Mouse (Mus musculus) heart, embryonic 14.5 days (tissue): ENCODE data around the gene Zfp978. TPM values are rescaled to one million over a fixed set of nuclear protein-coding genes. Genes with fewer than 3 reads are reported as not detected.
"Not testable (repeated sequence)": the region's sequence is repeated elsewhere in the genome, so short reads cannot be mapped to it uniquely, and the experiment has no call there.

ENCODE experiments used
- ATAC-seq: fragments of 200-750 bp; cut with Nextera tagmentation; 2 replicates; pipeline ENCODE4 v1.8.0; 2017; ENCODE audit warnings: low read depth, moderate TSS enrichment; ENCODE audit not compliant: insufficient number of reproducible peaks, insufficient read depth, low FRiP score
- H3K27ac ChIP-seq, 2 experiments: fragments of 200-500 bp in 1 of 2; fragments of 300-500 bp in 1 of 2; sonication (generic) in 1 of 2; replicated peaks in 1 of 2; 2 replicates each; pipeline ENCODE4 v1.5.1; 2012 to 2014; ENCODE audit warnings: low read depth in 2 of 2, low read length in 2 of 2, control low read depth in 1 of 2, mild to moderate bottlenecking in 1 of 2, mixed read lengths in 1 of 2; ENCODE audit not compliant: control insufficient read depth in 1 of 2, insufficient read depth in 1 of 2
- H3K27me3 ChIP-seq: fragments of 300-500 bp; sonication (generic); 2 replicates; pipeline ENCODE4 v1.6.1; 2014; ENCODE audit warnings: mild to moderate bottlenecking, low read length, control low read depth; ENCODE audit not compliant: control insufficient read depth, insufficient read depth
- H3K36me3 ChIP-seq: fragments of 300-500 bp; sonication (generic); 2 replicates; pipeline ENCODE4 v1.6.1; 2014; ENCODE audit warnings: mild to moderate bottlenecking, control low read depth, low read length, mixed read lengths; ENCODE audit not compliant: control insufficient read depth, insufficient read depth
- H3K4me1 ChIP-seq, 2 experiments: fragments of 200-500 bp in 1 of 2; fragments of 300-500 bp in 1 of 2; sonication (generic) in 1 of 2; 2 replicates each; pipeline ENCODE4 v1.6.1; 2012 to 2014; ENCODE audit warnings: low read length in 2 of 2, control low read depth in 1 of 2, mixed read lengths in 1 of 2; ENCODE audit not compliant: control insufficient read depth in 2 of 2, insufficient read depth in 2 of 2
- H3K4me2 ChIP-seq: fragments of 300-500 bp; sonication (generic); 2 replicates; pipeline ENCODE4 v1.6.1; 2014; ENCODE audit warnings: mild to moderate bottlenecking, low read length
- H3K4me3 ChIP-seq, 2 experiments: fragments of 200-500 bp in 1 of 2; fragments of 300-500 bp in 1 of 2; sonication (generic) in 1 of 2; 2 replicates each; pipeline ENCODE4 v1.5.1; 2012 to 2014; ENCODE audit warnings: low read length in 2 of 2, mild to moderate bottlenecking in 2 of 2, control low read depth in 1 of 2, low read depth in 1 of 2, moderate library complexity in 1 of 2; ENCODE audit not compliant: control insufficient read depth in 1 of 2, insufficient read depth in 1 of 2
- H3K9ac ChIP-seq: fragments of 300-500 bp; sonication (generic); 2 replicates; pipeline ENCODE4 v1.6.1; 2014; ENCODE audit warnings: mild to moderate bottlenecking, low read length
- H3K9me3 ChIP-seq: fragments of 300-500 bp; sonication (generic); 2 replicates; pipeline ENCODE4 v1.6.1; 2016; ENCODE audit warnings: low read length, control low read depth; ENCODE audit not compliant: control insufficient read depth
- WGBS: fragments of 180-500 bp; shearing (Covaris S2); extraction: QIAGEN DNeasy Blood & Tissue Kit; methylation state at CpG from one replicate; pipeline ENCODE4 v1.1.7; 2014; 5-methylcytosine and 5-hydroxymethylcytosine counted together
- polyA plus RNA-seq: library from polyadenylated mRNA; unstranded; fragments of >200 nt; fragmentation: Nextera tagmentation; extraction: Ambion mirVana; gene quantifications from 2 replicates; pipeline ENCODE4 v1.2.1, GENCODE M21; 2014

The Zfp978 gene
- polyA plus RNA-seq, 1 experiment from 2014 or later, result not detected

DNA sequence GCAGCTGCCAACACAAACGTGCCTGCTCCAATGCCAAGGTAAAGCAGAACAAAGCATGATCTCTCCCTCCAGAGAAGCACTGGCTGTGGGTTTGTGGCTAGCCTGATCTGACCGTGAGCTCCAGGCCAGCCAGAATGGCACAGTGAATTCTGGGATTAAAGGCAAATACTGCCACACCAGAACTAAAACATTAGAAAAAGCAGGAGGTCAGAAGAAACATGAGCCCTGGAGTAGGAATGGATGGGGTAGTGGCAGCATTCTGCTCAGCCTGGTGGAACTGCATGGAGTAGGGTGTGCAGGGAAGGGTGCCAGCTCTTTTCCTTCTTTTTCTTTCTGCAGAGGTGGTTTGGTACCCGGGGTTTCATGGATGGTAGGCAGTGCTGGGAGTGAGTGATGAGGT is 13.2 kb upstream of the Zfp978 start:
- WGBS, result 74% methylated on average over 1 of the region's 3 CpGs
- H3K4me2 ChIP-seq, H3K27me3 ChIP-seq, H3K9ac ChIP-seq, H3K4me1 ChIP-seq, H3K4me3 ChIP-seq, H3K36me3 ChIP-seq, H3K27ac ChIP-seq, ATAC-seq: not testable (repeated sequence)
- H3K9me3 ChIP-seq, result peaks cover 58% of the 10 kb centered on the region

DNA sequence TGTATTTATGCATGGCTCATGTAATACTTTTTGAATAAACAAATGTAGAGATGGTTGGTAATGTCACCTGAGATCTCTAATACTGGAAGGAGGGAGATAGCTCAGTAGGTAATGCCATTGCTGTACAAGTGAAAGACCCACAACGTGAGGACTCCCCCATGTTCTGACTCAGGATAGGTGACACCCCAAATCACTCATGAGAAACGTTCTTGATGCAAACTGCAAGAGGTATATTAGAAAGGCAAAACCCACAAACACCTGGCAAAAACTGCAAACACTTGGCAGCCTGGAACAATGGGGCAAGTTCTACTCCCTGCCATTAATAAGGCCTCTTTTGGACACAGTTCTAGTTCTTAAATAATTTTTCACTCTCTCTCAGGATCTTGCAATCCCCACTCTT is 12.7 kb upstream of the Zfp978 start:
- H3K27ac ChIP-seq, H3K36me3 ChIP-seq, H3K4me1 ChIP-seq, ATAC-seq, H3K9ac ChIP-seq, H3K27me3 ChIP-seq, H3K4me2 ChIP-seq, H3K4me3 ChIP-seq: not testable (repeated sequence)
- 73% methylated on average over 2 of the region's 2 CpGs for WGBS
- H3K9me3 ChIP-seq, result peaks cover 53% of the 10 kb centered on the region

DNA sequence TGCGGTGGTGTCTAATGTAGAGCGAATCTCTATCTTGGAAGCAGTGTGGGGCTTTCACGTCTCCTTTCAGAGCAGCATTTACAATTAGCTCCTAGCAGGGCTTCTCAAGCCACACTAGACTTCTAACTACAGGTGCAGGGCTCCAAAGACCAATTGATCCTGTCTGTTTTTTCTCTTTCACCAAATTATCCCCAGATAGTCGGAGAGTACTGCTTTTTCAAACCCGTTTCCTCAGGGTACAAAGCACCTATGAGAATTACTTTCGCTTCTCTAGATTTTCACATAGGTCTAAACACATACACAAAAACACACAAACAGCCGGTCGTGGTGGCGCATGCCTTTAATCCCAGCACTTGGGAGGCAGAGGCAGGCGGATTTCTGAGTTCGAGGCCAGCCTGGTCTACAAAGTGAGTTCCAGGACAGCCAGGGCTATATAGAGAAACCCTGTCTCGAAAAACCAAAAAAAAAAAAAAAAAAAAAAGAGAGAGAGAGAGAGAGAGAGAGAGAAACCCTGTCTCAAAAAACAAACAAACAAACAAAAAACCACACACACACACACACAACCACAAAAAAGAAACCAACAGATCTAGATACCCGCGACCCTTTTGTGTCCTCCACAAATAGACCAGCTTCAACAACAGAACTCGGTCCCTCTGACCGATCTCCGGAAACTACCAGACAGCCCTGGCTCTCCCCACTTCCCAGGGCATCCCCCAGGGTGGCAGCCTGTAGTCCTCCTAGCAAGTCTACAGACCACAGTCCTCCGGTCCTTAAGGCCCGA is 12.0 kb upstream of the Zfp978 start:
- not testable (repeated sequence) for H3K4me2 ChIP-seq, H3K4me1 ChIP-seq, ATAC-seq, H3K9ac ChIP-seq, H3K27me3 ChIP-seq, H3K27ac ChIP-seq, H3K4me3 ChIP-seq, H3K36me3 ChIP-seq
- peaks cover 48% of the 10 kb centered on the region for H3K9me3 ChIP-seq
- WGBS, result 81% methylated on average over 18 of the region's 19 CpGs

DNA sequence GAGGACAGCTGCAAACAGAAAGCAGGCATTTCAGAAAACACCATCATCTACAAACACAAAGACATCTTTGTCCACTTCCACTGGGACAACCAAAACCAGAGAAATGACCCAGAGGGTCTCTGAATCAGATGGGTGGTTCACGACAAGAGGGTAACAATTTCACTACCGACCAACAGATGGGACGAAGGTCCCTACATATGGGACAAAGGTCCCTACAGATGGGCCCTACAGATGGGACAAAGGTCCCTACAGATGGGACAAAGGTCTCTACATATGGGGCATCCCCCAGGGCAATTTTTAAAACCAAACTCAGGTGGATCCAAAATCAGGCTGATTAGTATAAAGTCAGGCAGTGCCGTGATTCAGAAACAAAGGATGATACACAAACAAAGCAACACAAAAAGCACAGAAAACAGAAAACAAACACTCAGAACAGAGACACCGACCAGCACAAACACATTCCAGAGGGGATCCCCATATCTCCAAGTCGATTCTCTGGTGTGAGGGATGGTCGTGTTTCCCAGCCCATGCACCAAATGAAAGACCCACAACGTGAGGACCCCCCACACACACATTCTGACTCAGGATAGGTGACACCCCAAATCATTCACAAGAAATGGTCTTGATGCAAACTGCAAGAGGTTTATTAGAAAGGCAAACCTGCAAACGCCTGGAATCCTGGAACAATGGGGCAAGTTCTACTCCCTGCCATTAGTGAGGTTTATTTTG is 11.3 kb upstream of the Zfp978 start:
- H3K4me1 ChIP-seq, H3K4me2 ChIP-seq, H3K9ac ChIP-seq, H3K36me3 ChIP-seq, H3K27ac ChIP-seq, H3K4me3 ChIP-seq, H3K27me3 ChIP-seq: not testable (repeated sequence)
- H3K9me3 ChIP-seq, result peaks cover 50% of the 10 kb centered on the region
- 74% methylated on average over 9 of the region's 9 CpGs for WGBS
- peak; percentile 54; the same call in 1 of the 2 replicates for ATAC-seq

DNA sequence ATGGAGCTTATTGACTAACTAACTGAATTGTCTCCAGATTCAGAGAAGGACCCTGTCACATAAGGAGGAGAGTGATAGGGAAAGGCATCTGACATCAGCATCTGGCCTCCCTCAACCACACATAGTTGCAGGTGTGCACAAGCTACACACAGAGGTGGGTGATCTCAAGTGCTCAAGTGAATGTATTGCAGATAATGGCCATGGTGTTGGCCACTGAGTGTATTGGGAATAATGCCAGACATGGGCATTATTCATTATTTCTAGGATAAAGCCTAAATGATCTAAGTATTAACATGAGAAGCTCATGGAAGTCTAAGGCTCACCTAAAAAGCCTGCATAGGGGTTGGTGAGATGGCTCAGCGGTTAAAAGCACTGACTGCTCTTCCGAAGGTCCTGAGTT is 10.6 kb upstream of the Zfp978 start:
- H3K4me2 ChIP-seq, H3K9ac ChIP-seq, H3K4me1 ChIP-seq, H3K4me3 ChIP-seq, H3K36me3 ChIP-seq, ATAC-seq, H3K27me3 ChIP-seq, H3K27ac ChIP-seq: not testable (repeated sequence)
- H3K9me3 ChIP-seq, result peaks cover 50% of the 10 kb centered on the region
- 76% methylated on average over 2 of the region's 2 CpGs for WGBS

DNA sequence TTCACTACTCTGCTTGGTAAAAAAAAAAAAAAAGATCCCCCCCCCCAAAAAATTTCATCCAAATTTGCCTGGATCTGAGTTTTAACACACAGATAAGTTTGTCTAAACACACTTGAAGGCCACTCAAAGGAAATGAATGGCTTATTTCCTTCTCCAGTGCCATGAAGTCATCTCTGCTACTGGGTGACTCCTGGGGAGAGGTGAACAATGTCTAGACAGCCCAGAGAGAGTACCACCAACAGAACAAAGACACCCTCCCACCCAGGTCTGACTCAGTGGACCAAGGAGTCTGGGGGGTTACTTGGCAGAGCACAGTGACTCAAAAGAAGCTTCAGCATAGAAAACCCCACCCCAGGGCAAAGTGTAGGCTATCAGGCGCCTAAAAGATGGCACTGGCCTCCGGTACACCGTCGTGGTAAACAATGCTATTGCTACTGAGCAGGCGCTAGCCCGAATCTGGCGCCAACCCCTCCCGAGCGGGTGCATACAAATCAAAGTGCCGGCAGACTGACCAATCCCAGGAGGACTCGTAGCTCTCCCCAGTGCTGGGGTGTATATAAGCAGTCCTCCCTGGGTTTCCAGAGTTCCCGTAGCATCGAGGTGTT is 9.6 kb upstream of the Zfp978 start:
- not testable (repeated sequence) for H3K27me3 ChIP-seq, H3K27ac ChIP-seq, H3K4me1 ChIP-seq, ATAC-seq, H3K9ac ChIP-seq, H3K36me3 ChIP-seq, H3K4me3 ChIP-seq, H3K4me2 ChIP-seq
- 77% methylated on average over 10 of the region's 13 CpGs for WGBS
- peaks cover 46% of the 10 kb centered on the region for H3K9me3 ChIP-seq

DNA sequence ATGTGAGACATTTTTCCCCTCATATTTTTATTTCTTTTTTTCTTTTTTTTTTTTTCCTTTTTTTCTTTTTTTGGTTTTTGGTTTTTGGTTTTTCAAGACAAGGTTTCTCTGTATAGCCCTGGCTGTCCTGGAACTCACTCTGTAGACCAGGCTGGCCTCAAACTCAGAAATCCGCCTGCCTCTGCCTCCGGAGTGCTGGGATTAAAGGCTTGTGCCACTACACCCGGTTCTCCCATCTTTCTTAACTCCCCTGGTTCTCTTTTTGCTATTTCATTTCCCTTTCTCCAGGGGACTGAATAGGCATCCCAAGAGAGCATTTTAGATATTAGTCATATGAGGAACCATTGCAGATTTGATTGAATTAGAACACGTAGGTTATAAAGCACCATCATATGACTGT is 7.5 kb upstream of the Zfp978 start:
- H3K9me3 ChIP-seq, result peaks cover 30% of the 10 kb centered on the region
- not testable (repeated sequence) for H3K27ac ChIP-seq, H3K27me3 ChIP-seq, H3K4me1 ChIP-seq, H3K4me2 ChIP-seq, H3K4me3 ChIP-seq, ATAC-seq, H3K9ac ChIP-seq, H3K36me3 ChIP-seq
- WGBS, result 66% methylated on average over 4 of the region's 4 CpGs
